8 mouse cellular contexts compared by ENCODE assay signal in genomic region chr13:51920511-51921351, GRCm38 (mm10).
A peak's percentile ranks its signal among the peaks of the same experiment; 100 is the strongest.
DNase-seq lines count a peak whose midpoint lies in the region; ATAC-seq and TF ChIP-seq lines count a peak whose summit lies in the region.
"Had no signal": no experiment of that assay in that cellular context is flagged by ENCODE, and none has a peak within 500 bp of the region (broad histone marks: within the 10 kb centered on the region; RNA-seq: fewer than 3 reads in every experiment).

No protein-coding gene starts in this region.

- peak; percentile 80 for DNase-seq in lung, embryonic 14.5 days
- DNase-seq in lung, postnatal 25 days (ENCODE audit: low spot score): no peak
- peak; percentile 70 for DNase-seq in limb, embryonic 11.5 days (ENCODE audit: low spot score)
- DNase-seq in right cerebral cortex, postnatal 36 days (ENCODE audit: low spot score in 2 of 2): no peak
- no peak for DNase-seq in testis, postnatal 14 days (ENCODE audit: low spot score)
- DNase-seq: right cerebral cortex, postnatal 25 days had no signal

- H3K4me2 ChIP-seq in lung, embryonic 14.5 days: peak overlapping the region; percentile 32
- peak overlapping the region; percentile 21 for H3K4me2 ChIP-seq in embryonic facial prominence, embryonic 13.5 days
- peak overlapping the region; percentile 3; the same call in 1 of the 2 replicates for H3K4me2 ChIP-seq in limb, embryonic 11.5 days (ENCODE audit: low read depth, severe bottlenecking)
- peak overlapping the region; percentile 3; the same call in 1 of the 2 replicates for H3K4me2 ChIP-seq in stomach, embryonic 15.5 days

- no peaks in the 10 kb centered on the region for H3K36me3 ChIP-seq in lung, embryonic 14.5 days (ENCODE audit: insufficient read depth)
- no peaks in the 10 kb centered on the region for H3K36me3 ChIP-seq in embryonic facial prominence, embryonic 13.5 days
- no peaks in the 10 kb centered on the region for H3K36me3 ChIP-seq in limb, embryonic 11.5 days (ENCODE audit: control insufficient read depth, insufficient read depth, low read length)
- no peaks in the 10 kb centered on the region for H3K36me3 ChIP-seq in stomach, embryonic 15.5 days

- peak overlapping the region; percentile 63 for H3K27ac ChIP-seq in lung, embryonic 14.5 days (ENCODE audit: low read depth)
- H3K27ac ChIP-seq in embryonic facial prominence, embryonic 13.5 days: peak overlapping the region; percentile 72
- H3K27ac ChIP-seq in limb, embryonic 11.5 days (replicated peaks; ENCODE audit: low read depth, low read length): peak overlapping the region; percentile 64
- peak overlapping the region; percentile 46; the same call in 1 of the 2 replicates for H3K27ac ChIP-seq in stomach, embryonic 15.5 days

- WGBS in lung, embryonic 14.5 days: 15% methylated on average over 15 of the region's 15 CpGs
- WGBS in embryonic facial prominence, embryonic 13.5 days: 3% methylated on average over 15 of the region's 15 CpGs
- 4% methylated on average over 15 of the region's 15 CpGs for WGBS in limb, embryonic 11.5 days
- WGBS in stomach, embryonic 15.5 days: 13% methylated on average over 15 of the region's 15 CpGs

- no peak overlapping the region for H3K4me3 ChIP-seq in lung, embryonic 14.5 days (ENCODE audit: low read depth, low read length)
- H3K4me3 ChIP-seq in embryonic facial prominence, embryonic 13.5 days: no peak overlapping the region
- H3K4me3 ChIP-seq in limb, embryonic 11.5 days (ENCODE audit: low read depth, low read length): no peak overlapping the region
- no peak overlapping the region for H3K4me3 ChIP-seq in stomach, embryonic 15.5 days (replicated peaks)

- H3K27me3 ChIP-seq in lung, embryonic 14.5 days (ENCODE audit: insufficient read depth, low read length): 0 out of 2 replicates have a peak, but pooled peaks cover 3% of the 10 kb centered on the region
- H3K27me3 ChIP-seq in embryonic facial prominence, embryonic 13.5 days: peaks cover 32% of the 10 kb centered on the region
- peaks cover 4% of the 10 kb centered on the region; the same call in 1 of the 2 replicates for H3K27me3 ChIP-seq in limb, embryonic 11.5 days (ENCODE audit: control insufficient read depth, insufficient read depth, low read length)
- 0 out of 2 replicates have a peak, but pooled peaks cover 6% of the 10 kb centered on the region for H3K27me3 ChIP-seq in stomach, embryonic 15.5 days (replicated peaks)

- TF ChIP-seq CTCF in lung, embryonic 14.5 days (IDR thresholded peaks at IDR 0.05; ENCODE audit: low read depth): no peak

- H3K9ac ChIP-seq in lung, embryonic 14.5 days: no peak overlapping the region
- no peak overlapping the region for H3K9ac ChIP-seq in embryonic facial prominence, embryonic 13.5 days
- no peak overlapping the region for H3K9ac ChIP-seq in limb, embryonic 11.5 days (ENCODE audit: low read length)
- H3K9ac ChIP-seq in stomach, embryonic 15.5 days: no peak overlapping the region

- peak; percentile 85 for ATAC-seq in lung, embryonic 14.5 days (ENCODE audit: insufficient read depth)
- peak; percentile 40; the same call in 1 of the 2 replicates for ATAC-seq in embryonic facial prominence, embryonic 13.5 days (ENCODE audit: insufficient number of reproducible peaks, insufficient read depth, low FRiP score, low TSS enrichment, low read depth)
- ATAC-seq in limb, embryonic 11.5 days (ENCODE audit: insufficient number of reproducible peaks, low FRiP score, low TSS enrichment, low read depth): peak; percentile 51
- peak; percentile 74 for ATAC-seq in stomach, embryonic 15.5 days (ENCODE audit: insufficient read depth, low FRiP score, low read depth)

- H3K9me3 ChIP-seq in lung, embryonic 14.5 days (ENCODE audit: low read depth, low read length): no peaks in the 10 kb centered on the region
- no peaks in the 10 kb centered on the region for H3K9me3 ChIP-seq in embryonic facial prominence, embryonic 13.5 days
- no peaks in the 10 kb centered on the region for H3K9me3 ChIP-seq in limb, embryonic 11.5 days (ENCODE audit: control insufficient read depth, low read length)
- no peaks in the 10 kb centered on the region for H3K9me3 ChIP-seq in stomach, embryonic 15.5 days

- peaks cover 22% of the 10 kb centered on the region for H3K4me1 ChIP-seq in lung, embryonic 14.5 days (ENCODE audit: insufficient read depth)
- H3K4me1 ChIP-seq in embryonic facial prominence, embryonic 13.5 days: peaks cover 66% of the 10 kb centered on the region
- H3K4me1 ChIP-seq in limb, embryonic 11.5 days (ENCODE audit: control insufficient read depth, insufficient read depth, low read length): peaks cover 42% of the 10 kb centered on the region
- H3K4me1 ChIP-seq in stomach, embryonic 15.5 days: peaks cover 33% of the 10 kb centered on the region

Comparison
In these comparisons a context has a peak if more than half of its experiments do, and no peak if none do; other contexts are left out.
1. DNase-seq: peak in lung, embryonic 14.5 days (single experiment) and limb, embryonic 11.5 days (single experiment); none in lung, postnatal 25 days (single experiment), right cerebral cortex, postnatal 36 days (0 of 2) and testis, postnatal 14 days (single experiment).
2. Peak in every context shown above with its lines, with median percentiles within 50 percentile points of each other: ATAC-seq, H3K27ac ChIP-seq and H3K4me2 ChIP-seq.